Mouse (Mus musculus) megakaryocyte progenitor cell, adult 5-6 weeks (primary cell): ENCODE data around the gene Tlk2. TPM values are rescaled to one million over a fixed set of nuclear protein-coding genes. Genes with fewer than 3 reads are reported as not detected.
A peak's percentile ranks its signal among the peaks of the same experiment; 100 is the strongest.

Experiments used
- ATAC-seq: replicated peaks from 2 replicates; pipeline ENCODE4 v1.8.0; 2016; ENCODE audit warnings: mild to moderate bottlenecking, moderate TSS enrichment, inconsistent platforms; ENCODE audit not compliant: poor library complexity
- total RNA-seq, 2 experiments: library from RNA; stranded (forward) in 1 of 2; stranded (reverse) in 1 of 2; fragments of 157-497, 149-512 nt in 1 of 2; fragments of 200-1000 nt in 1 of 2; gene quantifications; 2 replicates each; pipeline versions ENCODE4 v1.2.3 to v1.2.4; 2015 to 2017

Tlk2 gene
- total RNA-seq, 2 experiments from 2014 or later = 53.0 to 58.3 TPM

DNA sequence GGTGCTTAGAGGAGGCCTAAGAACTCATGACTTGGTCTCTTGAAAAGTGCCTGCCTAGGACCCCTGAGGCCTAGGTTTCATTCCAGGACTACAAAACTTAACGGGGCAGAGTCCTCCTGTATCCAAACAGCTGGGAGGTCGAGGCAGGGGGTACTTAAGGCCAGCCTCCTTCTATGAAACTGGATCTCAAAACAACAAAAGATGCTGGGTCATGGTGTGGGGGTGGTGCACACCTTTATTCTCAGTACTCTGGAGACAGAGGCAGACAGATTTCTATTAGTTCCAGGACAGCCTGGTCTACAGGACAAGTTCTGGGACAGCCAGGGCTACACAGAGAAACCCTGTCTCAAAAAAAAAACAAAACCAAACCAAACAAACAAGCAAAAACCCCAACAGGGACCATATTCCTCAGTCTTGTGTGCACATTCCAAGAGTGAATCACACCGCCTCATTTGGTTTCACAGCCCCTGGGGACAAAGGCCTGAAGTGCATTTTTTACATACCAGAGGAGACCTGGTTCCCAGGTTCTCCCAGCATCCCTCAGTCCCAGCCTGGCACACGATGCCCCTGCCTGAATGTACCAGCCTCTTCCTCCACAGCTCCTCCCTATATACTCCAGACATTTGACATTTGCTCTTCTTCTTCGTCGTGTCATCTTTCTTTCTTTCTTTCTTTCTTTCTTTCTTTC, 18.8 kb upstream of the Tlk2 start:
- no peak for ATAC-seq

DNA sequence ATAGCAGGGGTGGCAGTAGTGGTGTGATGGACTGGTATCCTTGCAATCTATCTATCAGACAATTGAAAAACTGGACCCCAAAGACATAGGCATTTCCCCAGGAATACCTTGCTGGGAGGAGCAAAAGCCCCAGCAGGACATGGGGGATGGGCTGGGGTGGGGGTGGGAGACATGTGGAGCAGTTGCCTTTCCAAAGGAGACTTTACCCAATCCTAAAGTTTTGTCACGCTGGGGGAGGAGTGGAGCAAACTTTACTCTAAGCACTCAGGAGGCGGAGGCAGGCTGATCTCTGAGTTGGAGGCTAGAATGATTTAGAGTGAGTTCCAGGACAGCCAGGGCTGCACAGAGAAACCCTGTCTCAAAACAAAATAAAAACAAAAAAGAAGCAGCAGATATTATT, 17.2 kb upstream of the Tlk2 start:
- no peak for ATAC-seq

DNA sequence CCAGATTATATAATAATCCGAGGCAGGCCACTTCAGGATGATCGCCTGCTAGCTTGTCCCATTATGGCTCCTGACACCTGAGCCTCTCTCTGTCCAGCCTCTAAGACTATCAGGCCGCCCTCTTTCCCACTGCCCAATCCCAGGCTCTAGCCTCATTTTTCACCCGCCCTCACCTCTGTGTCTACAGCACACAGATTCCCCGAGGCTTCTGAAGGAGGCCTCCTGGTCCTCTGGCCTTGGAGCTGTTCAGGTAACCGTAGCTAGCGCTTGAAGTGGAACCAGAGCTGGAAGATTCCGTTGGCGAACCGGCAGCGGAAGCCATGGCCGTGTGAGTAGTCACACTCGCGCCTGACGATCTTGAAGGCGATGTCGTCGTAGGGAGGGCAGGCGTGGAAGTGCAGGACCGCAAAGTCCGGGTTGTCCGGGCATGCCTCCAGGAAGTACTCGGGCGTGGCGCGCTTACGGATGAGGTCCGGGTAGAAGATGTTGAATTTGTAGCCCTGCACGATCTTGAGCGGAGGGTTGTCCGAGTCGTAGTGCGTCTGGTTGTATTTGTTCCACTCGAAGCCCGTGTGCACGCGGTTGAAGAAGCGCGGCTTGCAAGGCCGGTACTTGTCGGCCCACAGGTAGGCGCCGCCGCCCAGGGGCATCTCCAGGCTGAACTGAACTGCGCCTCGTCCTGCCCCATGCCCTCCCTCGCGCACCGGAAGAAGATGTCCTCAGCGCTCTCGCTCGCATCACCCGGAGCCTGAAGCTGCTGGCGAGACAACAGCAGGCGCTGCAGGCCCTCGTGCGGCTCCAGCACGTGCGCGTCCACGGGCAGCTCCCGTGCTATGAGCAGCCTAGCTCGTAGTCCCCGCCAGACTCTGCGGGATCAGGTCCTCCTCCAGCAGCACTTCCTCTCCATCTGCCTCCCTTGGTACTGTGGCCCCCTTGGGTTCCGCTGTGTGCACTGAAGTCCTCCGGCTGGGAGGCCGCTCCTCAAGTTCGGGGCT, 13.8 kb upstream of the Tlk2 start:
- no peak for ATAC-seq

DNA sequence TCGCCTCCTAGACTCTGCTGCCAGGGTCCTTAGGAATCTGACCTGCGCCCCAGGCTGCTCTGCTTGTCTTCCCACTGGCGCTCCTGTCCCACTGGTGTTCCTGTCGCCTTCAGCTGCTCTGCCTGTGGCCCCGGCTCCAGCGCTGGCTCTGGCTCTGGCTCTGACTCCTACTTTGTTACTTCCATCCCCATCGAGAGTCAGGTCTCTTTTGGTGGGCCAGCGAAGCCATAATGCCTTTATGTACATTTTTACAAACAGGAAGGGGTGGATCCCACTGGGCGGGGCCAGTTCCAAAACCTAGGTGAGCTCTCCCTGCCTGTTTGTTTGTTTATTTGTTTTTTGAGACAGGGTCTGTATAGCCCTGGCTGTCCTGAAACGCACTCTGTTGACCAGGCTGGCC, 11.8 kb upstream of the Tlk2 start:
- ATAC-seq = no peak

DNA sequence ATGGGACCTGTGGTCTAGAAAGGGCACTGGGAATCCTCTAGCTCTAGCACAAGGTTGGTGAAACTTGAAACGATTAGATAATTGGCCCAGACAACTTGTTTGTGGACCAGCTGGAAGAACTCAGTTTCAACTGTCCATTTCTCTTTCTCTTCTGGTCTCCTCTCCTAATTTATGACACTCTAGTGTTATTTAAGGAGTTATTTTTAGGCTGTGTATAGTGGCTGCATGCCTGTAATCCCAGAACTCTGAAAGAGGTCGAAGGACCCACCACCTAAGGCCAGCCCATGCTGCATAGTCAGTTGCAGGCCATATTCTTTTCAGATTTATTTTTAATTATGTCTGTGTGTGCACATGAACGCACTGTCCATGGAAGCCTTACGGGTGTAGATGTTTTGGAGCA, 916 bp downstream of the Tlk2 start:
- ATAC-seq = no peak

DNA sequence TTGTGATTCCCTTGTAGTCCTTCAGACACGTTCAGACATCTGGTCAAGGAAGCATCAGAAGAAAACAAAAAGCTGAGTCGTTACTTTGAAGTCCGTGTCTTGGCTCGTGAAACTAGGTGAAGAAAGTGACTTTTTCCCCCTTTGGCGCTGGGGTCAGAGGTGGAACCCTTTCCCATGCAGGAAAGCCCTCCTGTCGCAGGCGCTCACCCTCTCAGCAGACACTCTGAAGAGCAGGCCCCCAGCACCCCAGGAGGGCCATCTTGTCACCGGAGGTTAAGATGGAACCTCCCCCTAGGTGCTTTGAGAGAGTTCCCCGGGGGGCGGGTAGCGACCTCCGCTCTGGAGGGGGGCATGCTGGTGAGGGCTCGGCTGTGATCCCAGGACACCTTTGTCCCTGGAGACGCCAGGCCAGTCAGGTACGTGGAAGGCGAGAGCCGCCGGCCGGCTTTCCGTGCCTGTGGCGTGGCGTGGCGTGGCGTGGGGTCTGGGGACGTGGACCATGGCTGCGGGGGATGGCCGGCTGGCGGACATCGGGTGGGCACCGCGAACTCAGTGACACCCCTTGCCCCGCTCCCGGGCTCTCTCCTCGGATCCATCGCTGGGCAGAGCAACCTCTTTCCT, 2.0 kb downstream of the Tlk2 start:
- peak; percentile 13 for ATAC-seq

DNA sequence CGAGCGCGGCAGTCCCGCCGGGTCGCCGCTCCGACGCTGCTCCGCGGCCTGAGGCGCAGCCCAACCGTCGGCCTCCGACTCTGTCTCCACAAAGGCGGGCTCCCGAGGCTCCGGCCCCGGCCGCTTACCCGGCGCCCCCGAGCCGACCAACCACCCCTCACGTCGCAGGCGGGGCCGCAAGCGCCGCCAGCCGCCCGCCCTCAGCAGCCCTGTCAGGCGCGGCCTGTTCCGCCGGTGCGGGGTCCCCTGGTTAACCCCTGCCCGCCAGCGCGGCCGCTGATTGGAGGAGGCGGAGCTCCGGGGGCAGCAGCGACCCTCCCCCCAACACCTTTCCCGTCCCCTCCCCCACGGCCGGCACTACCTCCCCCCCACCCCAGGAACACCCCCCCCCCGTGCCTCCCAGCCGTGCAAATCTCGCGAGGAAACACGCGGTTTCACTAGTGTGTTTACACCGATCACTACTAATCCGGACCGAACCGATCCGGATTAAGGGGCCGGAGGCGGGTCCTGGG, 2.6 kb downstream of the Tlk2 start:
- ATAC-seq = peak; percentile 86

DNA sequence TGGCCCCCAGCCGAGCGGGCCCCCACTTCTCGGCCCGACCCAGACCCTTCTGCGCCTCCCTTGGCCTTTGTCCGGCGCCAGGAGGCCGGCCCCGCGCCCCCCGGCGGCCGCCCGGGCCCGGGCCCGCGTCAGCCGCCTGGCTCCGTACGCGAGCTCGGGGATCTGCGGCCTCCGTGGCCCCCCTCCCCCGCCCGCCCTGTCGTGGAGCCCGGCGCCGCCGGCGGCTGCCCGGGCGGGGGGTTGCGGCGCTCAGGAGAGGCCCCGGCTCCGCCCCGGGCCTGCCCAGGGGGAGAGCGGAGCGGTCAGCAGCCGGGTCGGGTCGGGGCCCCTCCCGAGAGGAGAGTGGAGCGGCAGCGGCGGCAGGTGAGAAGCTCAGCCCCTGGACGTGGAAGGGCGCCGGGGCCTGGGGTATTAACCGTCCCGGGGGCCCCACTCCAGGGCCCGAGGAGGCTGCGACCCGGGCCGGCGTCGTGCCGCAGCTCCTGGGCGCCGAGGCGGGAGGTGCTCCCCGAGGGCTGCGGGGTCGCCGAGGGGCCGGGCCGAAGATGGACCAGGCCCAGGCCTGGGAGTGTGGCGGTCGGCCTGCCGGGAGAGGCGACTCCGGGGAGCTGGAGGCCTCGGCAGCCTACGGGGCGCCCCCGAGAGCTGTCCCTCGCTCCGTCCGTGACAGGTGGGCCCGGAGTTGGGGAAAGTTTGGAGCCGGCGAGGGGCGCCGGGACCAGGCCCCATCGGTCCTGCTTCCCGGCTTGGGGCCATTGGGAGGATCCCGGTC, 3.3 kb downstream of the Tlk2 start:
- peak; percentile 8; the same call in 1 of the 2 replicates for ATAC-seq

DNA sequence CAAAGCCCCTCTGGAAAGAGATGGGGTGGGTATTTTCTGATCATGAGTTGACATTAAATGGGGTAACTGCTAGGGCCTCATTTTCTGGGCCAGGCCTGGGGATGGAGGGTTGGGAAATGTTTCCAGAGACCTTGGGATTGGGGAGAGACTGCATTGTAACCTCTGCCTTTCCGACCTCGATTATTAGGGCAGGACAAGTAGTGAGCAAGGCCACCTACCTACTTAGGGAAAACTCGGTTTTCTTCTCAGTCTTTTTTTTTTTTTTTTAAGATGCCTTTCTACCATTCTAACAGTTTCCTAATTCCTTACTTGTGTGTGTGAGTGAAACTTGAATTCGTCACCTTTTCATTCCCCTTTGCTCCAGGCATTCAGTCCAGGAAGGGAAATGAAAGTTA, 3.9 kb downstream of the Tlk2 start:
- no peak for ATAC-seq

DNA sequence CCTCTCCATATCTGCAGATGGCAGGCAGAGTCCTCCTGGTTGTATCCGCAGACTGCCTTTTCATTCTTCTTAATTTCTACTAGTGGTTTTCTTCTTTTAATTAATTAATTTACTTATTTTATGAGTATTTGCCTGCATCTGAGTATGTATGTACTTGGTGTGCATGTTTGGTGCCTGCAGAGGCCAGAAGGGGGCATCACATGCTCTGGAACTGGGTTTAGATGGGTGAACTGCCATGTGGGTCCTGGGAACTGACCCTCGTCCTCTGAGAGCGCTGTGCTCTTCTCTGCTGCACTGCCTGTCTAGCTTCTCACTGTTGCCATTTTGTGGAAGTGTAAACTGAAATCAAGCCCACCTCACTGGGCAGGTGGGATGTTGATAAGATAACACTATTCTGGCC, 6.1 kb downstream of the Tlk2 start:
- ATAC-seq = no peak

DNA sequence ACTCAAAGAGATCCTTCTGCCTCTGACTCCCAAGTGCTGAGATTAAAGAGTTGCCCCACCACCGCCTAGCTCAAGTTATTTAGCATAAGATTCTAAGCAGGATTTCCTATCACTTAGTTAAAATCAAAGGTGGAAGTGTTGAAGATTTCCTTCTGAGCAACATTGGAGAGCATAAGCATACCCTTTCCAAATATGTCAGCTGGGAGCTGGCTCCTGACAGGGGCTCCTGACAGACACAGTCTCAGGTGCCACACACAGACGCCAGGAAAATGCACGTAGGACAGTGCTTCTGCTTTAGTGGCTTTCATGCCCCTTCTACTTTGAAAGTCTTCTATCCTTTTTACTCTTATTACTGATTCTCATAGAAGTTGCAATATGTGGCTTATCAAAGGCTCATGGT, 13.6 kb downstream of the Tlk2 start:
- no peak for ATAC-seq

DNA sequence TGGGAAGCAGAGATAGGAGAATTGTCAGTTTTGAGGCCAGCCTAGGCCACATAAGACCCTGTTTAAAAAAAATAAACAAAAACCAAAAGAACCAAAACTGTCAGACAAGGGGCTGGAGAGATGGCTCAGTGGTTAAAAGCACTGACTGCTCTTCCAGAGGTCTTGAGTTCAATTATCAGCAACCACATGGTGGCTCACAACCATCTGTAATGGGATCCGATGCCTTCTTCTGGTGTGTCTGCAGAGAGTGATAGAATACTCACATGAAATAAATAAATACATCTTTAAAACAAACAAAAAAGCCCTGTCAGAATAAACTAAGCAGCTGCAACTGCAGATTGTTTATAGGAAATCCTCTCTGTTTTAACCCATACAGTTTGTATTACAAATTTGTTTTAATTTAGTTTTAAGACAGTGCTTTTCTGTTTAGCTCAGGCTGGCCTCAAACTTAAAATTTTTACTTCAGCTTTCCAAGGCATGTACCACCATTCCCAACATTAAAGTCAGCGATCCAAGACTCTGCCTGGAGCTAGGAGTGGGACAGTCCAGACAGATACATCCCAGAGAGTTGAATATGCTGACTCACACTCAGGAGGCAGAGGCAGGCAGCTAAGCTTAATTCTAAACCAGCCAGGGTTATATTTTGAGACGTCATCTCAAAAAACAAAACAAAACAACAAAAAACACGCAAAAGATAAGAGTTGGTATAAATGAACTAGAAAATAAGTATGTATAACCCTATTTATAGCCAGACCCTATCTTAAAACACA, 18.5 kb downstream of the Tlk2 start:
- no peak for ATAC-seq

DNA sequence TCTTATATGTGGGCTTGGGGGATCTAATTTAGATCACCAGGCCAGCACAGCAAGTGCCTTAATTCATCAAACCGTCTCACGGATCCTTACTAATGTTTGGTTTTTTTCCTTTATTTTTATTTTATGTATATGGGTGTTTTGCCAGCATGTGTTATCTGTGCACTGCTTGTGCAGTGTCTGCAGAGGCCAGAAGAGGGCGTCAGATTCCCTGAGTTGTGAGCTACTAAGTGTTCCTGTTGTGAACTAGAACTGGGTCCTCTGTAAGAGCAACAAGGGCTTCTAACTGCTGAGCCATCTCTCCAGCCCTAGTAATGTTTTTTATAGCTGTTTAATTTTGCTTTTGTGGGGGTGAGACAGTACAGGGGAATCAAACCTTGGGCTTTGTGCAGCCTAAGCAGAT, 23.8 kb downstream of the Tlk2 start:
- peak; percentile 88 for ATAC-seq

DNA sequence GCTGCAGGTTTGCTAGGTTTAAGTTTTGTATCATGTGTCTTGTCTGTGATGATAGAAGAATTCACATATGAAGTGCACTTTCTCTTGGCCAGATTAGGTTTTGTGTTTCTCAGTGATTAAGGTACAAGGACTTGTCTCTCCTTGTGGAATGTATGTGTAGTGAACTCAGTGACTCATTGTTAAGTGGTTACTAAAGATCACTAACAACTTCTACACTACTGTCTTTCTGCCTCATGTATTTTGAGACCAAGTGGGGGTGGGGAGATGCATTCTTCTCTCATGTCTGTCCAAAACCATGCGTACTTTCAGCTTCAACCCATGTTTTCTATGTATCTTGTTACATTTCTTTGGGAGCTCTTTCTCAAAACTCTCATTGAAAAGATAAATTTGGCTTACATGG, 31.4 kb downstream of the Tlk2 start:
- no peak for ATAC-seq

DNA sequence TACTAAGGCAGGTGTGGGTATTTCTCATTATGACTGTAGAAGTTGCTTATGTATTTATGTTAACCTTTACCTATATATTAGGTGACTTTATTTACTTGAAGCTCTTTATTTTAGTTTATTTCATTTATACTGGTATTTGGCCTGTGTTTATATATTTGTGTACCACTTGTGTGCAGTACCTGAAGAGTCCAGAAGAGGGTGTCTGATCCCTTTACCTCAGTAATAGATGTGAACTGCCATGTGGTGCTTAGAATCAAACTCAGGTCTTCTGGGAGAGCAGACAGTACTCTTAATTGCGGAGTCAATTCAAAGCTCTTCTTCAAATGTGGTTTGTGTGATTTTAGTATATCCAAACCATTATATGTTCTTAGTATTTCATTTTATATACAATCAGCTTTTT, 35.6 kb downstream of the Tlk2 start:
- ATAC-seq = peak; percentile 60

DNA sequence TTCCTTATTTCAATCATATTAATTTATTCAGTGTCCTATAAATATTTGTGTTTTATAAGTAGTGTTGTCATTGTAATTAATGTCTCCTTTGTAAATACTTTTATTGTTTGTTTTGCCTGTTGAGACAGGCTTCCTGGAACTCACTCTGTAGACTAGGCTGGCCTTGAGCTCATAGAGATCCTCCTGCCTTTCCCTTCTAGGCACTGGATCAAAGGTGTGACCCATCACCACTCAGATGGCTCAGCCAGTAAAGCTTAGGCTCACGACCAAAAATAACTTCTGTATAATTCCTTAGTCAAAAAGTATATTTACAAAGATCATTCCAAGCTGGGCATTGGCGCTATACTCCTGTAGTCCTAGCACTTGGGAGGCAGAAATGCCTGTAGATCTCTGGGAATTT, 39.2 kb downstream of the Tlk2 start:
- ATAC-seq = no peak

DNA sequence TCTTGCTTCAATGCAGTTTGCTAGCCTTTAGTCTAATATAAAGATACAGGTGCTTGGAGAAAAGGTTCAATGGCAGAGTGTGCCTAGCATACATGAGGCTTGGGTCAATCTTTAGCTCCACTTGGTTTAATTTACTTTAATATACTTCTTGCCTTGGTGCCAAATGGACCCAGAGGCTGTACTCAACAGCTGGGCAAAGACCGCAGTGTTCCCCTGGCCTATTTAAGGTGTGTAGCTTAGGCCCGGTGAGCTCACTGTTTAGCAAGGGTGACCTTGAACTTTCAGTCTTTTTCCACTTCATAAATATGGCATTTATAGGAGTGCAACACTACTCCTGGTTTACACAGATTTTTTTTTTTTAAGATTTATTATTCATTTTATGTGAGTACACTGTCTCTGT, 55.9 kb downstream of the Tlk2 start:
- no peak for ATAC-seq

DNA sequence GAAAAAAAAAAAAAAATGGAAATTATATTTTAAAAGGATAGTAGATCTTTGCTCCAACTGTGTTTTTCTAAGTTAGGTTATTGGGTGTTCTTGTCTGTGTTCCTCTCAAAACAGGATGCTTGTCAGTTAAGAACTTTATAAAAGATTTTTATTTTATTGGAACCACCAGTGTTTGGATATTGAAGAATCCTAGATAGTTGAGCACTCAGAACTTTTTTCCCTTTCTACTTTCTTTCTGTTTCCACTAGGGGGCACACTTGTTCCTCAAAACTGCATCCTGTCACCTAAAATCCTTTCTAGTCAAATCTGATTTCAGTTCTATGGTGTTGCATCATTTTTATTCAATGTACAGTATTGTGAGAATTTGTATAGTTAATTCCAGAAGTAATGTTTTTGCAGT, 62.4 kb downstream of the Tlk2 start:
- ATAC-seq = peak; percentile 64

DNA sequence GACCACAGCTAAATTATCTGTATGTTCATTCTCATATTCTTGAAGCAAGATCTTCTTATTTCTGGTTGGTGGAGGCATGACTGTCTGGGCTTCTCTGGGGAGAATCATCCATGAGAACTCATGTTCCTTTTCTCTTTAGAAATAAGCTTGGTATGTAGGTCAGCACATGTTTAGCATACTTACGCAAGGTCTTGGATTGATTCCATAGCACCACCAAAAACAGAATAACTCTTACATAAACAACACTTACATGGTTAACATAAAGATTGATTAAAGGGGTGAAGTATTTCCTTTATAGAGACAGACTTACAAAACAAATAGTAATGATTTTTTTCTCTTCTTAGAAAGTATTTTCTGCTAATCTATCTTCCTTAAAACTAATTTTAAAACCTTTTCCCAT, 67.8 kb downstream of the Tlk2 start:
- ATAC-seq = no peak

DNA sequence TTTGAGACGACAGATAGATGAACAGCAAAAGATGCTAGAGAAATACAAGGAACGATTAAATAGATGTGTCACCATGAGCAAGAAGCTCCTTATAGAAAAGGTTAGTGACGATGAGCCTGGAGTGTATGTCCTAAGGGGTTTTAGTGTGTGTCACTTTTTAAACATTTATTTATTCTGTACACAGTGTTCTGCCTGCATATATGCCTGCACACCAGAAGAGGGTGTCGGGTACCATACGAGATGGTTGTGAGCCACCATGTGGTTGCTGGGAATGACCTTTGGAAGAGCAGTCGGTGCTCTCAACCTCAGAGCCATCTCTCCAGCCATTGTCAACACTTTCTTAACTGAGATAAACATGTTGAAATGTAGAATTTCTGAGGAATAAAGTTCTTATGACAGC, 68.2 kb downstream of the Tlk2 start:
- ATAC-seq = no peak
